Mouse (Mus musculus) inflammation-experienced regulatory T-cells, adult 6 months (primary cell): ENCODE measurements around the gene Slc4a3. TPM values are rescaled to one million over a fixed set of nuclear protein-coding genes. Genes with fewer than 3 reads are reported as not detected.

Experiments used
- ATAC-seq: one replicate; pipeline ENCODE4 v1.8.0; 2017
- polyA plus RNA-seq, 3 experiments: library from polyadenylated mRNA; unstranded; fragments of 100-300 nt; shearing (Covaris generic); gene quantifications; one replicate each; pipeline ENCODE4 v1.2.1; 2017

Gene Slc4a3
- polyA plus RNA-seq, 3 experiments from 2014 or later: 0.05 TPM; not detected in 2

DNA sequence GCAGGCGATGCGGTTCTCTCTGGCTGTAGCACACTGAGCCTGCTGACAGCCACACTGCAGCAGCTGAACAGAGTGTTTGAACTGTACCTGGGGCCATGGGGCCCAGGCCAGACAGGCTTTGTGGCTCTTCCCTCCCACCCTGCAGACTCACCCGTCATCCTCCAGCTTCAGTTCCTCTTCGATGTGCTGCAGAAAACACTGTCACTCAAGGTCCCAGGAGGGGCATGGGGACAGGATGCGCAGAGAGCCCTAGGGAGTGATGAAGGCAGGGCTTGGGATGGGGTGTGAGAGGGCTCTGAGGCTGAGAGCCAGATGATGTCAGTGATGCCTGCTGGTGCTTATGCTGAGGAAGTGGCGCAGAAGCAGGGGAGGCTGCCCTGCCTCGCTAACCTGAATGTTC is 21.4 kb upstream of the Slc4a3 start:
- ATAC-seq: no peak

DNA sequence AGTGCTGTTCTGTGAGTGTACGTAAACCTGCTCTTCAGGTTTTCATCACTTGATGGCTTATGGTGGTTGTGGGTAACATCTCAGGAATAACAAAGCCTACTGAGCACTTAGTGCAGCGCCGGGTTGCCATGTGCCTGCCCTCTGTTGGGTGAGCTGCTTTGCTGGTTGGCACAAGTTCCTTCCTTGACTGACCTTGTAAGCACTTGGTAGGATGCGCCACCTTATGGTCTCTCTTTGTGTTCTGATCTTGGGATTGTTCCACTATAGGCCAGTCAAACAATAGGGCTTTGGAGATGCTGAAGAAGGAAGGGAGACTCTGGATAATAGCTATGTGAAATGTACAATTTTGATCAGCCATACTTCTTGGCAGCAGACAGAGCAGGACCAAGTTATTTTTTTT is 15.5 kb upstream of the Slc4a3 start:
- ATAC-seq: no peak

DNA sequence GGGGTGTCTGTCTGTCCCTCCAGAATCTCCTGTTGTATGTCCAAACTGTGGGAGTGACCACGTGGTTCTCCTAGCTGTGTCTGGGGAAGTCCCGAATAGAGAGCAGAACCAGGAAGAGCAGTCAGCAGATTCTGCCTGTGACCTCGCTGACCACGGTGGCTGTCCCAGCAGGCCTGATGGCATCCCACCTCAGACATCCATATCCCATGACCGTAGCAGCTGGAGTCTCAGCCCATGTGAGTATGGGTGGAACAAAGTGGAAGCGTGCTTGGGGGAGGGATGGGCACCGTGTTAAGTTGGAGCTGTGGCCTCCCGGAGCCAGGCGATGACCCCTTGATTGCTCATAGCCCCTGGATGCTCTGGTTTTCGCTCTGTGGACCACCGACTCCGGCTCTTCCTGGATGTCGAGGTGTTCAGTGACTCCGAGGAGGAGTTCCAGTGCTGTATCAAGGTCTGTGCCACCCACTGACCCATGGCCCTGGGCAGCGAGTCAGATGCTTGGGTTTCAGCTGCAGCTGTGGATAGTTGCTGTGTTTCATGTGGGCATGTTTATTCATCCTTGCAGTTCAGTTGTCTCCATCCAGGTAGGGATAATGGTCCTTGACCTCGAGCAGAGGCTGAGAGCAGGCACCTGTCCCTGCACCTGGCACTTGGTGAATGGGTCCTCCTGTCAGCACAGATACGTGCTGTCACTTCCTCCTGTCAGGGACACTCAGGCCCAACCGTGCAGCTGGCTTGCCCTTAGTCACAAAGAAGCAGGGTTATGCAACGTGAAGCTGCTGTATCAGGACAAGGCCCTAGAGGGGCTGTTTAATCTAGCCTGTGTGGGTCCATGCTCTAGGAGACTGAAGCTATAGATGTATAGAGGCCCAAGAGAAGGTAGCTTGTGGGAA is 13.5 kb upstream of the Slc4a3 start:
- ATAC-seq: no peak

DNA sequence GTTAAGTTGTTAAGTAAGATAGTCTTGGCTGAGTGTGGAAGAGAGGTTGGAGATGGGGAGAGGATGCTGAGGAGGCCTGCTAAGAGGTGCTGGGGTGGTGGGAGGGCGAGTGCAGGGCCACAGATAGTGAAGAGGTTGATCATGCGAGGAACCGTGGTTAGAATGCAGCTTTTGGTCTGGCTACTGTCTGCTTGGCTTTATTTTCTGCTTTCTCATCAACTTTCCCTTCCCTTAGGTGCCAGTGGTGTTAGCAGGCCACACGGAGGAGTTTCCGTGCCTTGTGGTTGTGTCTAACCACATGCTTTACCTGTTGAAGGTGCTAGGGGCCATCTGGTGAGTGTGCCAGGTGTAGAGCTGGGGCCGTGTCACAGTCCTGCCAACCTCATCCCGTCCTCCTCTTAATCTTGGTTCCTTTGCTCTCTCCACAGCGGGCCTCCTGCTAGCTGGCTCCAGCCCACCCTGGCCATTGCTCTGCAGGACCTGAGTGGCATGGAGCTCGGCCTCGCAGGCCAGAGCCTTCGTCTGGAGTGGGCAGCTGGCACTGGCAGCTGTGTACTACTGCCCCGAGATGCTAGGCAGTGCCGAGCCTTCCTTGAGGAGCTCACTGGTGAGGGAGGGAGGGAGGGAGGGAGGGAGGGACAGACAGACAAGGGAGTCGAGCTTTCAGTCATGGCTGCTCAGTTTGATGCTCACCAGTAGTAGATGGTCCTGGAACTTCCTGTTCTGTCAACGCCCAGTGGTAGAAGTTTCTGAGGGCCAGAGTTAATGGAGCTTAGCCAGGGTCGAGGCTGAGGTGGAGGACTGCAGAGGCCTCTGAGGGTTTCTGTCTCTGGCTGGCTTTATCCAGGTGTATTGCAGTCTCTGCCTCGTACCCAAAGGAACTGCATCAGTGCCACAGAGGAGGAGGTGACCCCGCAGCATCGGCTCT is 12.5 kb upstream of the Slc4a3 start:
- no peak for ATAC-seq

DNA sequence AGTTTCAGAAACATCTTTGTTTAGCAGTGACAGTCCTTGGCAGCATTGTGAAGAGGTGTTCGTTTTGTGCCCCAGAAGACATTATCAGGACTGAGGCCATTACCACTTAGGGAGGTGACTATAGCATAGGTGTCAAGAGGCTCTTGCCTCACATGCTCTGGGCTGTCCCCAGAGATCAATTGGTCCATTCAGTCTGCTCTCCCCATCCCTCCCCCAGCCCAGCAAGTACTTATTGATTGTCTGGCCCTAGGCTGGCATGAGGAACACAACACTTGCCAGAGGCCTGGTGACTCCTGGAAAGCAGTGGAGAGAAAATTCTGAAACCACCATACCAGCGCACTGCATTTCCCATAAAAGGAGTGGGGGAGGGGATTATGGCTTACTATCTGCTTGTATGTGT is 8.5 kb upstream of the Slc4a3 start:
- ATAC-seq: no peak

DNA sequence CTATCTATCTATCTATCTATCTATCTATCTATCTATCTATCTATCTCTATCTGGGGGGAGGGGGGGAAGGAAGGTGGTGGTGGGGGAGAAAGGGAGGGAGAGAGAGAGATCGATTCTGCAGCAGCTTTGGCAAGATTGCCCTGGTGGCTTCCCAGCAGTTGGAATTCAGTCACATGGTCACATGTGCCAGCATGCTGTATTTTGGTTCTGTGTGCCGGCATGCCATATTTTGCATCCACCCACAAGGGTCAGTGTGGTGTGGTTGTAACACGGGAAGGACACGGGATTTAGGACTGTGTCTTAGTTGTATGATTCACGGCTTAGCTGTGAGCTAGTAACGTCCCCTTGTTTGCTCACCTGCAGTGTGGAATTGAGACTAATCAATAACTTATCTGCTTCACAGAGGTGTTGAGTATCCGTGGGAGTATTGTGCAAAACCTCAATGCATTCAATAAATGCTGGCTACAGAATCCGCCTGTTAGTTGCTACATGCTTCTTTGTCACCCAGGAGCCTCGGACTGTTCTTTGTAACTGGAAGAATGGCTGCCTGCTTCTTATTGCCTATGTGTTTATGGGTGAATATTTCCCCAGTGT is 7.4 kb upstream of the Slc4a3 start:
- no peak for ATAC-seq

DNA sequence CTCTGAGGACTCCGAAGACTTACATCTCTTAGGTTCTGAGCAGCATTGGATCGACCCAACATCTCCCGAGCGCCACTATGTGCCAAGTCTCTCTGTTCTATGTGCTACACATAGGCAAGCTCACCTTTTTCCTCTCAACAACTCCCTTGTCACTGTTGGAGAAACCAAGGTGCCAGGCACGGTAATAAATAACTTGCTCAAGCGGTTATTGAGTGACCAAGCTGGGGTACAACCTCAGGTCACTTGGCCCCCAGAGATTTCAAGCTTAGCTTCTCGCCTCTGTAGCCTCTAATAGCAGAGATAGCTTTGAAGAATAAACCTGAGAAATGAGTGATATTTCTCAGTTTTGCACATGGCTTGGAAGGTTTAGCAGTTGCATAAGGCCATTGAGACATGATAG is 4.6 kb upstream of the Slc4a3 start:
- ATAC-seq: no peak

DNA sequence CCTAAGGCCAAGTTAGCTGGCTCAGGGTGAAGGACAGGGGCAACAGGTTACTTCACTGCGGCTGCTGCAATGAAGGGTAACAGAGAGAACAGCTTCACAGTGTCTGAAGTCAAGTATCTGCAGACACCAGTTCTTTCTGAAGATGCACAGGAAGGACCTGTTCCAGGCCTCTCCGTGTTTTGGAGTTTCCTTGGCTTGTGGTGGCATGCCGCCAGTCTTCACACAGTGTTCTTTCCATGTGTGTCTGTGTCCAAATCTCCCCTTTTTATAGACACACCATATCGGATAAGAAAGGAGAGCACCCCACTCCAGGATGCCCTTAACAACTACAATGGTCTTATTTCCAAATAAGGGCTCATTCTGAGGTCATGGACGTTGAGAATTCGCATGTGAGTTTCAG is 1.7 kb upstream of the Slc4a3 start:
- no peak for ATAC-seq

DNA sequence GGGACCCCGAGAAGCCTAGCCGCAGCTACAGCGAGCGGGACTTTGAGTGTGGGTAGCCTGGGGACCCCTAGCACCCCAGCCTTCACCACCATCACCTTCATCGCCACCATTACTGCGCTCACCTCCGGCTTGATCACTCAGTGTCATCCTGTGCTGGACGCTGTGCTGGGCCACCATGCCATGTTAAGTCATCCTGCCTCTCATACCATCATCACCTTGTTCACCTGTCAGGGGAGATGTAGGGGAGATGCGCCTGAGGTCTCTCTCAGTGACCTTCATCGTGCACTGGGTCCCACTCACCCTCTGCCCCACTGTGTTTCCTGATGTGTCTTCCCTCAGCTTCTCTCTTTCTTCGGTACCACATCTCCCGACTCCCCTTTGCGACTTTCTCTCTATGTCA is 1.3 kb downstream of the Slc4a3 start:
- ATAC-seq: no peak

DNA sequence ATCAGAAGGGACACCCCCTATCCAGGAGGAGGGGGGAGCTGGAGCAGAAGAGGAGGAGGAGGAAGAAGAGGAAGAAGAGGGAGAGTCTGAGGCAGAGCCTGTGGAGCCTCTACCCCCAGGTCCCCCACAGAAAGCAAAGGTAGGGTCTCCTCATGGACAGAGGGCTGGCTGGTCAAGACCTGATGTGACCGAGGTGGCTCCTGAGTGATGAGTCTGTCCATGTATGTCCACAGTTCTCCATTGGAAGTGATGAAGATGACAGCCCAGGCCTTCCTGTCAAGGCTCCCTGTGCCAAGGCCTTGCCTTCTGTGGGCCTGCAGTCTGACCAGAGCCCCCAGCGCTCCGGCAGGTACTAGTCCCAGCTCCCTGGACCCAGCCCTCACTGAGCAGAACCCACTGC is 2.0 kb downstream of the Slc4a3 start:
- no peak for ATAC-seq

DNA sequence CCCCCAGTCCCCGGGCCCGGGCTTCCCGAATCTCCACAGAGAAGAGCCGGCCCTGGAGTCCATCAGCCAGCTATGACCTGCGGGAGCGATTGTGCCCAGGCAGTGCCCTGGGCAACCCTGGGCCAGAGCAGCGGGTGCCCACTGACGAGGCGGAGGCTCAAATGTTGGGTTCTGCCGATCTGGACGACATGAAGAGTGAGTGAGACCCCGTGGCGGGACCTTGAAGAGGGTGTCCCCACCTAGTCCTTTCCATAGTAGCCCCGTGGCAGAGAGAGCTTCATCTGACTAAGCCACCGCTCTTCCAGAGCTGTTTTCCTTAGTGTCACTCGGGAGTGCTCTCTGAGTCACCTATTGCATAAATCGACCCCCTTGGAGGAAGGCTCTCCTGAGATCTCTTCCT is 2.8 kb downstream of the Slc4a3 start:
- ATAC-seq: no peak

DNA sequence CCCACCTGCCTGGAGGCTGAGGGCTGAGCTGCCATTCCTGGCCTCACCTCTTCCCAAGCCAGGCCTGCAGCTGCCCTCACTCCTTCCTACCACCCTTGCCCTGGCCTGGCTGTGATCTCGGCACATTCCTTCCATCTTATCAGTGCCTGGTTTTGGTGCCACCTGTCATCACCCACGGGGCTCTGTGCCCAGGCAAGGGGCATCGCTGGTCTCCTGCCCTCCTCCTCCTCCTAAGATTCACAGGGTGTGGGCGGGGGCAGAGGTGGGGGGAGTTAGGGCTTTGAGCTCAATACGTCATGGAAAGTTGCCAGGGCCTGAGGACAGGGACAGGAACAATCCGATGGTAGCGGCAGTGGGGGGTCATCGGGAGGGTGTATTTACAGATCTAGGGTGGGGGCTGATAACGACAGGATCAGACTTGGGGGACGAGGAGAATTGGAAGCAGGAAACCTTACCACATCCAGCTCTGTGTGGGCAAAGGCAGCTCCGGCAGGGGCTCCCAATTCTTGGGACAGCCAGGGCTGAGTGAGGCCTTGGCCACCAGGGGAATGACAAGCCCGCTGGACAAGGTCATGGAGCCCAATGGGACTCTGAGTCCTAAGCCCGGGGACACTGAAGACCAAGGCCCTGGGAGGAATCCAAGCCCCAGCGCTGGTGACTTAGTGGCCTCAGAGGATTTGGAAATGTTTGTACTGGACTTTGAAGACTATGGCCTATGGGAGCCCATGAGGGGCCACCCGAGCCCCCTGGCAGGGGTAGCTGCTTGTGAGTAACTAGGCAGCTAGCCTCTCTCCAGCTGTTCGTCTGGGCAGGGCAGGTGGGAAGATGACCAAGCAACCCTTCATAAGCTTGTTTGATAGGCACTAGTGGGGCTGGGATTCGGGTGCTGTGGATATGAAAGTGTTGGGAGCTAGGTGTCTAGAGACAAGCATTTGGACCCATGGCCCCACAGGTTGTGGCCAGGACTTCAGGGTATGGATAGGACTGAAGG is 3.5 kb downstream of the Slc4a3 start:
- no peak for ATAC-seq

DNA sequence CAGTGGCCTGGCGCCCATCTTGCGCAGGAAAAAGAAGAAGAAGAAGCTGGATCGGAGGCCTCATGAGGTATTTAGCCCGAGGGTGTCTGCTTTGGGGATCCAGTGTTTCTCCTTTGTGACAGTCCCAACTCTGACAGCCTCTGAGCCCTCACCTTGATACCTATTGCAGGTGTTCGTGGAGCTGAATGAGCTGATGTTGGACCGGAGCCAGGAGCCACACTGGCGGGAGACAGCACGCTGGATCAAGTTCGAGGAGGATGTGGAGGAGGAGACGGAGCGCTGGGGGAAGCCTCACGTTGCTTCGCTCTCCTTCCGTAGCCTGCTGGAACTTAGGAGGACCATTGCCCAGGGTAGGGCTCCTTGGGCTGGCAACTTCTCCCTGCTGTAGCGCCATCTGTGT is 4.5 kb downstream of the Slc4a3 start:
- ATAC-seq: no peak

DNA sequence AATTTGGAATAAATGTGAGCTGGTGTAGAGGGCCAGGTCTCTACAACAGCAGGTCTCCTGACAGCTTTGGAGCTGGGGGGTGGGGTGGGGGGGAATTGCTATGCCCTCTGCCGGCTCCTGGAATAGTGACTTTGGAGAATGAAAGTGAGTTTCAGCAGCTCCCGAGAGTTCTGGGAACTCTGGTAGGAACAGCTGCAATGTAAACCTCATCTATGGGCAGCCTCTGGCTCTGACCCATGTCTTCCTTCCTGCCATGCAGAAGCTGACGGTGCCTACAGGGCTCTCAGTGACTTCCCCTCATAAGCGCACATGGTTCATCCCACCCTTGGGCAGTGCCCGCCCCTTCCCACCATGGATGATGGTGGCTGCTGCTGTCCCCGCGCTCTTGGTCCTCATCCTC is 9.6 kb downstream of the Slc4a3 start:
- no peak for ATAC-seq

DNA sequence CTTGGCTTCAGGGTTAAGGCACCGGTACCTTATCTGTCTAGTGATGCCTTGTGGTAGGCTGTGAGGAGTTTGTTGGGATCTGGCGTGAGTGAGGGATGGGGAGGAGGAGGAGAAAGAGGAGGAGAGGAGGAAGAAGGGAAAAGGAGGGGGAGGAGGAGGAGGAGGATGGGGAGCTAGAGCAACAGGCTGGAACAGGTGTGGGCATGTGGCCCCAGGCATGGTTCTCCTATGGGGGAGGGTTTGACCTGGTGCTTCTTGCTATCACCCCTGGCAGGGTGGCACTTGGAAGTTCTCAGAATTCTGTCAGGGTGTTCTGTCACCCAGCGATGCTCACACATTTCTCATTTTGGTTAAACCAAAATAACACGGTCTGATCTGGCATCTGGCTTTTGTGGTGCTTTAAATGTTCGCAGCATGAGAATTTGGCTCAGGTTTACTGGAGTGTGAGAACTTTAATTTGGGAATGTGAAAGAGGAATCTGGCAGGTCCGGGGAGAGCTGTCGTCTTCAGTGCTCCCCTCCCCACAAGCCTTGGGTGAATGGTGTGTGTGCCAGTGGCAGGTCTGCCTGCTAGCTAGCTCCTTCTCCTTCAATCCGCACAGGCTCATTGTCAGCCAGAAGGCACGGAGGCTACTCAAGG is 10.2 kb downstream of the Slc4a3 start:
- no peak for ATAC-seq

DNA sequence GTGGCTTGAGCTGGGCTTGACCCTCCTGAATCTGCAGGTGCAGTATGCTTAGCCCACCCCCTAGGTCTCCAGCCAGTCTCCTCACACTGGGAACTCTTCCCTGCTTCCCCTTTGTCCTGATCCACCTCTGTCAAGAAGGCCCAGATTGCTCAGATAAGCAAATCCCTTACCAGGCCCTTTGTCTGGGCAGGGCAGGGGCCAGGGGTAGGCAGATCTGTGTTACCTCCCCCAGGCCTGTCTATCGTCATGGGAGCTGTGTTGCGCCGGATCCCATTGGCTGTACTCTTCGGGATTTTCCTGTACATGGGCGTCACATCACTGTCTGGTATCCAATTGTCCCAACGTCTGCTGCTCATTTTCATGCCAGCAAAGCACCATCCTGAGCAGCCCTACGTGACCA is 11.0 kb downstream of the Slc4a3 start:
- ATAC-seq: no peak

DNA sequence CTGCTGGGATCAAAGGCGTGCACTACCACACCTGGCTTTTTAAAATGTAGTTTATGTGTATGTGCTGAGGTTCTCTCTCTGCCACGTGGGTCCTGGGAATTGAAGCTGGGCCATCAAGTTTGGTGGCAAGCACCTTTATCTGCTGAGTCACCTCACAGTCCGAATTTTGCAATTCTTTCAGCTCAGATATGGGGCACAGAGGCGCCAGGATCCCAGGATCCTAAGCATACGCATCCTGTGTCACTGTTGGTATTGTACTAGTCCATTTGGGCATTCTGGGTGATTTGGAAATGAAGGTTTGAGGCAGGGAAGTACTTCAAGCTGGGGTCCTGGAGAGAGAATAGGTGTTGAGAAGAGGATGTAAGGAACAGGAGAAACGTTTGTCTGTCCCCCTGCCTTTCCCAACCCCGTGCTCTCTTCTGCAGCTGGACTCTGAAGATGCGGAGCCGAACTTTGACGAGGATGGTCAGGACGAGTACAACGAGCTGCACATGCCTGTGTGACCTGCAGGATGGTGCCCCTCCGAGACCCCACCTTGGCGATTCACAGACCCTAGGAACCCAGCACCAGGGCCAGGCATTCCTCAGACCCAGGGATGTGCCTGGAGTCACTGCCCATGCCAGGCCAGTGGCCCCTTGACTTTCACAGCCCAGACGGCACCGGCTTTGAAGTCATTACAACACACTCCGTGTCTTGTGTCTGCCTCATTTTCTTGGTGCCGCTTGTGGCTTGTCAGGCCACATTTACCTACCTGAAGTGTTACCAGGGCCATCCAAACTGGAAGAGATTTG is 12.5 kb downstream of the Slc4a3 start:
- ATAC-seq: no peak

DNA sequence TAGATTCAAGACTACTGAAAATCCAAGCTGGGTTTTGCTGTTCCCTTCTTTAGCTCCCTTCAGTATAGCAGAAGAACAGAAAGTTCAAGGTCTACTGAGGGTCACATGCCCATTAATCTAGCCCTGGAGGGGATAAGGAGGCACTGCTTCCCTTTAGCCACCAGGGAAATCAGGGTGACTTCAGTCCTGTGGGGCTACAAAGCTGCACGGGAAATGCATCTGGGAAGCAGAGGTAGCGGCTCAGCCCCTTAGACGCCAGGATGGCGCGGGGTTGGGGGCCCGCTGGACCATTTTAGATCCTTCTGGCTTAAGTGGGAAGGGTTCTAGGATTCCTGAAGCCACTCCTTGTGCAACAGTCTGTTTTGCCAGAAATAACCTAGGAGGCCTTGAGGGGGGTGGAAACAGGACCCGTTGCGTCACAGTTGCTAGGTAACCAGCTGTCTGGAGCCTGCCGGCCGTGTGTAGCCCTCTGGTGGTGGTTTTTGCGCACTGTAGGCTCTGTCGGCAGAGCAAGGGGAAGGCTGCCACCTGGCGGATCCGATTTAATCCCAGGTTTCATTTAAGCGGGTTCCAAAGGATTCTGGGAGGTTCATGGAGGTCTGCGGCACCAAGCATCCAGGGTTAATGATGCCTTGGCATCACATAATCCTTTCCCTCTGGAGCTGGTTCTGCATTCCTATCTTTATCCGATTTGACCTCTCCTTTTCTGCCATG is 13.3 kb downstream of the Slc4a3 start:
- ATAC-seq: peak; percentile 69

DNA sequence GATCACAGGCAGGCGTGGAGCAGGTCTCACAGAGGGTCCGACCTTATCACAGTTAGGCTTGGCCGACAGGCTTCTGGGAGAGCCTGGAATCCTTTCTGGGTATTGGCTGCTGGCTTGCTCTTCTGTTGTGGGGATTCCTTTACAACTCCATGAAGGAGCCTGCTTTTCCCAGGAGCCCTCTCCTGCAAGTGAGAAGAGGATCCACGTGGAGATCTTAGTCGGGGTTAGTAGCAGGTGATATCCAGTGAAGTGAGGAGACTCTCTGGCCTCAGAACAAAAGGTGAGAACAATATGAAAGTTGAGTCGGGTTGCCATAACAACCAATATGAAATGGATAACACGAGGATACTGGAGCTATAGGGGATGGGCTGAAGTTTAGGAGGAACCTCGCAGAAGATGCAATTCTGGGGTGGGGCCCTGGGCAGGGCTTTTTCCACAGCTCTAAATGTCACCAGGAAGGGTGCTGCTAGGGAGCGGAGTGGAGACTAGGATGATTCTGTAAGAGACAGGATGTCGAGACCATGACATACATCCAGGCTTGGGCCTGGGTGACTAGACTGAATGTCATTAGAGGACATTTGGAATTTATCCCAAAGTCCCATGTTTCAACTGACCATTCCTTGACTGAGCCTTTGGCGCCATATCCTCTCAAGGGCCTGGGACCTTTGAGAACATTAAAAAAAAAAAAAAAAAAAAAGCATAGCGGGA is 14.3 kb downstream of the Slc4a3 start:
- ATAC-seq: no peak
